Mouse (Mus musculus) ES-E14 (cell line): ENCODE results near the gene Smarca4. TPM values are rescaled to one million over a fixed set of nuclear protein-coding genes. Genes with fewer than 3 reads are reported as not detected.

Experiments used
- DNase-seq: peaks from one replicate; pipeline ENCODE4 v3.0.0-alpha.2; 2013; ENCODE audit warnings: low read depth, low spot score
- H3K27ac ChIP-seq: 2 replicates; pipeline ENCODE4 v1.5.1; 2012; ENCODE audit warnings: low read depth, mild to moderate bottlenecking, low read length, moderate library complexity, mixed read lengths; ENCODE audit not compliant: poor library complexity, insufficient read depth, severe bottlenecking
- H3K36me3 ChIP-seq: 2 replicates; pipeline ENCODE4 v1.6.1; 2012; ENCODE audit warnings: mild to moderate bottlenecking, low read length, moderate library complexity, mixed read lengths; ENCODE audit not compliant: control insufficient read depth, poor library complexity, insufficient read depth, severe bottlenecking
- H3K4me1 ChIP-seq, 2 experiments: fragments of 150-350 bp in 1 of 2; sonication (generic) in 1 of 2; 2 replicates each; pipeline ENCODE4 v1.6.1; 2012; ENCODE audit warnings: low read length in 2 of 2, mild to moderate bottlenecking in 1 of 2, mixed read lengths in 1 of 2; ENCODE audit not compliant: control insufficient read depth in 2 of 2, insufficient read depth in 2 of 2, poor library complexity in 1 of 2
- H3K4me3 ChIP-seq, 2 experiments: fragments of 150-350 bp in 1 of 2; sonication (generic) in 1 of 2; 2 replicates each; pipeline ENCODE4 v1.5.1; 2012; ENCODE audit warnings: low read length in 2 of 2, low read depth in 1 of 2, mild to moderate bottlenecking in 1 of 2, mixed read lengths in 1 of 2; ENCODE audit not compliant: insufficient read depth in 1 of 2, poor library complexity in 1 of 2, severe bottlenecking in 1 of 2
- H3K9ac ChIP-seq: 2 replicates; pipeline ENCODE4 v1.6.1; 2012; ENCODE audit warnings: low read depth, mild to moderate bottlenecking, low read length, mixed read lengths; ENCODE audit not compliant: poor library complexity, insufficient read depth, severe bottlenecking
- H3K9me3 ChIP-seq: fragments of 150-350 bp; sonication (generic); 2 replicates; pipeline ENCODE4 v1.6.1; 2012; ENCODE audit warnings: low read depth, mild to moderate bottlenecking, low read length; ENCODE audit not compliant: control insufficient read depth, insufficient read depth
- CHD2 ChIP-seq: IDR thresholded peaks from 2 replicates; pipeline ENCODE4 v1.6.1; 2014; ENCODE audit warnings: mild to moderate bottlenecking, low read depth, low read length, inconsistent platforms
- HCFC1 ChIP-seq: IDR thresholded peaks from 2 replicates; pipeline ENCODE4 v1.6.1; 2012; ENCODE audit warnings: low read length, inconsistent platforms, borderline replicate concordance; ENCODE audit not compliant: insufficient read depth
- MAFK ChIP-seq: IDR thresholded peaks from 2 replicates; pipeline ENCODE4 v1.6.1; 2014; ENCODE audit warnings: mild to moderate bottlenecking, low read depth, low read length, inconsistent platforms; ENCODE audit not compliant: insufficient read depth
- ZC3H11A ChIP-seq: IDR thresholded peaks from 2 replicates; pipeline ENCODE4 v1.6.1; 2012; ENCODE audit warnings: low read depth, mild to moderate bottlenecking, inconsistent platforms, low read length, borderline replicate concordance
- ZNF384 ChIP-seq: IDR thresholded peaks from 2 replicates; pipeline ENCODE4 v1.6.1; 2012; ENCODE audit warnings: low read depth, low read length, inconsistent platforms
- in situ Hi-C, 2 experiments: fragments of 600-800 bp; cut with MboI; formaldehyde crosslinking; loops; one replicate each; pipeline ENCODE4 v1.15.1; 2025; ENCODE audit warnings: low sequenced_read_pairs in 2 of 2, inconsistent platforms in 1 of 2; ENCODE audit not compliant: unreplicated experiment in 2 of 2
- total RNA-seq: library from RNA; depleted of rRNA; stranded (reverse); fragments of 300-350 nt; gene quantifications from 2 replicates; pipeline ENCODE4 v1.2.3, GENCODE M21; 2012

Gene Smarca4
- total RNA-seq, 1 experiment: 122 TPM

DNA sequence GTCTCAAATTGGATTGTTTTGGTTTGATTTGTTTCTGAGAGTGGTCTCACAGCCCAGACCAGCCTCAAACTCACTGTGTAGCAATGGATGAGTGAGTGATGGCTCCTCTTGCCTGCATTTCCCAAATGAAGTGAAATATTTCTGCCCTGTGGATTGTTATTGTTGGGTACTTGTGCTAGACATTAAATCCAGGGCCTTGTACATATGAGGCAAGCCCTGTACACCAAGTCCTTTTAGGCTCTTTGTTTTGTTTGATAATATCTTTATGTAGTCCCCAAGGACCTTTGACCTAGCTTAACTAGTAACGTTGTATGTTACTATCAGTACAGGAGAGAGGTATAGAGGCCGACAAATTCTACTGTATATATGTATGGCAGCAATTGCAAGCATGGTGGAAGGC lies 21.1 kb upstream of the Smarca4 start:
- H3K4me3 ChIP-seq: no peak overlapping the region
- H3K9me3 ChIP-seq: no peaks in the 10 kb centered on the region
- no peak for DNase-seq
- peaks cover 5% of the 10 kb centered on the region; the same call in 1 of the 2 replicates for H3K36me3 ChIP-seq
- H3K4me1 ChIP-seq: 0 out of 4 replicates have a peak, but pooled peaks cover 0 to 2% of the 10 kb centered on the region in 2 experiments
- TF ChIP-seq HCFC1 (no peak), ZC3H11A (no peak), ZNF384 (no peak), MAFK (no peak), CHD2 (no peak)
- no peak overlapping the region for H3K27ac ChIP-seq
- no peak overlapping the region for H3K9ac ChIP-seq
- in situ Hi-C loops: no loop called here

DNA sequence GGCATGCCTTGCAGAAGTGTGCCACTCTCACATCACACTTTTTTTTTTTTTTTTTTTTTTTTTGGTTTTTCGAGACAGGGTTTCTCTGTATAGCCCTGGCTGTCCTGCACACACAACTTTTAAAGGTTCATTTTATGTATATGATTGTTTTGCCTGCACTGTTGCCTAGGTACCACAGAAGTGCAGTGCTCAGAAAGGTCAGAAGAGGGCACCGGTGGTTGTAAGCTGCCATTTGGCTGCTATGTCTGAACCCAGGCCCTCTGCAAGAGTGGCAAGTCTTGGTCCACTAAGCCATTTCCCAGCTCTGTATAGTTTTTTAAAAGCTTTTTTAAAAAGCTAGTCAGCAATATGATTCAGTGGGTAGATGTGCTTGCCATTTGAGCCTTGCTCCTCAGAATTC lies 17.8 kb upstream of the Smarca4 start:
- no peak overlapping the region for H3K27ac ChIP-seq
- DNase-seq: no peak
- TF ChIP-seq CHD2 (no peak), ZNF384 (peak; percentile 64; the same call in 1 of the 2 replicates)
- H3K9ac ChIP-seq: no peak overlapping the region
- in situ Hi-C loops: no loop called here
- no peaks in the 10 kb centered on the region for H3K9me3 ChIP-seq
- H3K4me3 ChIP-seq: no peak overlapping the region
- H3K4me1 ChIP-seq: no peaks in the 10 kb centered on the region
- no peaks in the 10 kb centered on the region for H3K36me3 ChIP-seq

DNA sequence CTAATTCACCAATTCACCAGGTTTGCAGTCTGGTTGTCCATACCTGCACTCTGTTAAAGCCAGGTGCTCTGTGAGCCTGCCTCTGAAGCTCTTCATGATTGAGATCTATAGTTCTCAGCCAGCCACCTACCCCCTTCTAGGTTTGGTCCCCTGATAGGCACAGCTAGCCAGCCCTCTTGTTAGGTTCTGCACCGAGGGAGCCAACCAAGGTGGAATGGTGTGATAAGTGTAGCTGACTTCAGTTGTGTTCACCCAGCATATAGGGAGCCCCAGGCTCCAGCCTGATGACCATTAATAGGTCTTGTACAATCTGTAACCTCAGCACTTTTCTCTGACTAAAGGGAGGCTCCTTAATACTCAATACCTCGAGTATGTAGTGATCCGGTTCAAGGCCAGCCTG lies 15.8 kb upstream of the Smarca4 start:
- in situ Hi-C loops: no loop called here
- no peak overlapping the region for H3K9ac ChIP-seq
- H3K4me3 ChIP-seq: no peak overlapping the region
- no peak overlapping the region for H3K27ac ChIP-seq
- H3K9me3 ChIP-seq: no peaks in the 10 kb centered on the region
- DNase-seq: no peak
- H3K4me1 ChIP-seq: 0 out of 4 replicates have a peak, but pooled peaks cover 0 to 6% of the 10 kb centered on the region in 2 experiments
- TF ChIP-seq CHD2 (no peak), ZC3H11A (no peak), MAFK (no peak), ZNF384 (no peak), HCFC1 (no peak)
- H3K36me3 ChIP-seq: no peaks in the 10 kb centered on the region

DNA sequence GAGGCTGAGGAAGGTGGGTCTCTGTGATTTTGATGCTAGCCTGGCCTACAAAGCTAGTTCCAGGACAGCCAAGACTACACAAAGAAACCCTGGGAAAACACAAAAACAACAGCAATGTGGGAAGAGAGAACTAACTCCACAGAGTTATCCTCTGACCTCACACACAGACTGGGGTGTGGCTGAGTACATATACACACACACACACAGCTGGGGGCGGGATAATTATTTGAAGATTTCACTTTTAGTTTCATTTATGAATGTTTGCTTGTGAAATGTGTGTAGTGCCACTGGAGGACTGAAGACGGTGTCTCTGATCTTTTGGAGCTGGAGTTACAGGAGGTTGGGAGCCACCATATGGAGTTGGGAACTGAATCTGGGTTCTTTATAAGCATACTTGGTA lies 14.9 kb upstream of the Smarca4 start:
- no peak for TF ChIP-seq MAFK
- no peak for TF ChIP-seq ZNF384
- no peak for TF ChIP-seq ZC3H11A
- no peak for TF ChIP-seq CHD2
- no peak for TF ChIP-seq HCFC1
- Histone ChIP-seq H3K36me3 (no peaks in the 10 kb centered on the region), H3K27ac (no peak overlapping the region), H3K9me3 (no peaks in the 10 kb centered on the region), H3K4me1 (peaks cover 1 to 11% of the 10 kb centered on the region in 2 experiments; a peak in 2 of 4 replicates), H3K4me3 (no peak overlapping the region), H3K9ac (no peak overlapping the region)
- DNase-seq: no peak
- in situ Hi-C loops: no loop called here
